Mouse (Mus musculus) adrenal gland, adult 2 months (tissue): ENCODE results near the gene Olfr344. TPM values are rescaled to one million over a fixed set of nuclear protein-coding genes. Genes with fewer than 3 reads are reported as not detected.

Experiments
- DNase-seq: peaks from one replicate; pipeline ENCODE4 v3.0.0; 2021
- long read RNA-seq: library from polyadenylated mRNA; stranded (forward); transcript quantifications from one replicate; pipeline ENCODE4 v2.0.0, GENCODE M21; 2021
- polyA plus RNA-seq: library from polyadenylated mRNA; depleted of rRNA; stranded (reverse); fragments of >200 nt; gene quantifications from 2 replicates; pipeline ENCODE4 v1.2.3, GENCODE M21; 2012; rRNA removed
- total RNA-seq, 2 experiments: library from RNA; stranded (reverse); gene quantifications; 2 replicates each; pipeline ENCODE4 v1.2.3; 2021

Gene Olfr344
- total RNA-seq (not detected), polyA plus RNA-seq (not detected in 2 replicates)
- long read RNA-seq = 0 reads

GRCm38 (mm10) chr2:36566362-36566761, at the start of gene Olfr344:
TSS of gene Olfr344 (plus strand) at chr2:36566662.
- DNase-seq = no peak

- DNase-seq = no peak
These were observed 41.8 kb upstream of the Olfr344 start, which contains the start of gene Olfr342 for GRCm38 (mm10) chr2:36524698-36525097. TSS of gene Olfr342 (plus strand) at chr2:36524998.

- DNase-seq = no peak
These were observed 1.3 kb upstream of the Olfr344 start for GRCm38 (mm10) chr2:36565156-36565555.

- DNase-seq = no peak
These were observed 560 bp downstream of the Olfr344 start for GRCm38 (mm10) chr2:36567022-36567421.

GRCm38 (mm10) chr2:36567845-36568244, 1.4 kb downstream of the Olfr344 start:
- no peak for DNase-seq

Other genes starting within 250 kb of the Olfr344 start
- gene Olfr338, start 193.1 kb upstream of the Olfr344 start, total RNA-seq = not detected
- gene Olfr338, start 193.1 kb upstream of the Olfr344 start, polyA plus RNA-seq = not detected in 2 replicates
- gene Olfr339, start 147.7 kb upstream of the Olfr344 start, total RNA-seq = not detected
- gene Olfr339, start 147.7 kb upstream of the Olfr344 start, polyA plus RNA-seq = not detected in 2 replicates
- not detected for gene Olfr340, start 114.1 kb upstream of the Olfr344 start, total RNA-seq
- gene Olfr340, start 114.1 kb upstream of the Olfr344 start, polyA plus RNA-seq = not detected in 2 replicates
- gene Olfr341, start 84.2 kb upstream of the Olfr344 start, total RNA-seq = not detected
- gene Olfr341, start 84.2 kb upstream of the Olfr344 start, polyA plus RNA-seq = not detected in 2 replicates
- gene Olfr342, start 41.7 kb upstream of the Olfr344 start, total RNA-seq = not detected
- gene Olfr342, start 41.7 kb upstream of the Olfr344 start, polyA plus RNA-seq = not detected in 2 replicates
- gene Olfr345, start 73.4 kb downstream of the Olfr344 start, total RNA-seq = not detected
- gene Olfr345, start 73.4 kb downstream of the Olfr344 start, polyA plus RNA-seq = not detected in 2 replicates
- gene Olfr346, start 119.1 kb downstream of the Olfr344 start, total RNA-seq = not detected
- not detected in 2 replicates for gene Olfr346, start 119.1 kb downstream of the Olfr344 start, polyA plus RNA-seq
- not detected for gene Olfr347, start 165.2 kb downstream of the Olfr344 start, total RNA-seq
- gene Olfr347, start 165.2 kb downstream of the Olfr344 start, polyA plus RNA-seq = not detected in 2 replicates
- not detected for gene Olfr348, start 217.6 kb downstream of the Olfr344 start, total RNA-seq
- gene Olfr348, start 217.6 kb downstream of the Olfr344 start, polyA plus RNA-seq = not detected in 2 replicates
- not detected for gene Olfr50, start 223.9 kb downstream of the Olfr344 start, total RNA-seq
- not detected in 2 replicates for gene Olfr50, start 223.9 kb downstream of the Olfr344 start, polyA plus RNA-seq